In the genomic region with DNA sequence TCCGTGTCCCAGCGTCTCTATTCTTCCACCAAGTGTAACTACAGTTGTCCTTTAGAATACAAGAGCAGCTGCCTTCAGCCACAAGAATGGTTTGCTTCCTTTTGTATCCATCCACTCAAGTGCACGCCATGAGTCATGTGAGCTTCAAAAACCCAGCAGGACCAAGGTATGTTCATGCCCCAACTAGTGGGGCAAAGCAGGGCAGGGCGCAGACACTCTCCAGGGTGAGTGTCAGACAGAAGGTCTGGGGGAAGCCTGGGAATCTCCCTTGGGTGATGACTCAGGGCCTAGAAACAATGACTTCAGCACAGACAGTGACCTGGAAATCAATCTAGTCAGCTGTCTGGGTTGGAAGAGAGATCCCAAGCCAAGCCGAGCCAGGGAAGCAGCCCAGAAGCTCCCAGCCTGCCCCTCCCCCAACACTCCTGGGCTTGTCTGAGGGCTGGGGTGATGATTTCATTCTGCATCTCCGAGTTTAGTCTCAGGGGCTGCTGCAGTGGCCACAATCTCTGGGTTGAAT, we compare ENCODE assay signal across 8 mouse cellular contexts. TPM values are rescaled to one million over a fixed set of nuclear protein-coding genes. Genes with fewer than 3 reads are reported as not detected.
DNase-seq lines count a peak whose midpoint lies in the region; ATAC-seq and TF ChIP-seq lines count a peak whose summit lies in the region.

No protein-coding gene starts in this region.

- no peaks in the 10 kb centered on the region for H3K79me2 ChIP-seq in myocyte (ENCODE audit: control insufficient read depth, insufficient read depth)

- peaks cover 29% of the 10 kb centered on the region for H3K4me1 ChIP-seq in hindbrain, embryonic 14.5 days (replicated peaks; ENCODE audit: control insufficient read depth, insufficient read depth, low read length)

- H3K27ac ChIP-seq in hindbrain, embryonic 14.5 days, result peak overlapping the region; percentile 66

- H3K36me3 ChIP-seq in hindbrain, embryonic 14.5 days (replicated peaks; ENCODE audit: control insufficient read depth, insufficient read depth), result no peaks in the 10 kb centered on the region
- H3K36me3 ChIP-seq in myocyte (ENCODE audit: control insufficient read depth, insufficient read depth), result no peaks in the 10 kb centered on the region

- H3K4me3 ChIP-seq in hindbrain, embryonic 14.5 days (replicated peaks; ENCODE audit: low read length), result no peak overlapping the region
- no peak overlapping the region for H3K4me3 ChIP-seq in myocyte

- ATAC-seq in hindbrain, embryonic 14.5 days (ENCODE audit: low FRiP score), result peak; percentile 63
- no peak for ATAC-seq in monocyte, adult 5-6 weeks (replicated peaks; ENCODE audit: insufficient number of reproducible peaks, low FRiP score, low TSS enrichment, poor library complexity, severe bottlenecking)

- peak; percentile 63 for DNase-seq in urinary bladder, postnatal 14 days (ENCODE audit: low spot score)
- no peak for DNase-seq in urinary bladder, adult 18-20 months (ENCODE audit: low spot score in 2 of 2)
- DNase-seq in cerebellum, adult 9-10 months, result peak; percentile 64
- DNase-seq in gastrocnemius, adult 8-10 months (ENCODE audit: low spot score in 2 of 2), result peak; percentile 53 to 67
- DNase-seq in hindbrain, embryonic 14.5 days (ENCODE audit: low spot score), result peak; percentile 73
- DNase-seq in c-Kit-positive CD71-positive TER-119-positive erythroid progenitor cells, embryonic 14.5 days (ENCODE audit: low spot score), result no peak

- peak overlapping the region; percentile 35; the same call in 1 of the 2 replicates for H3K9ac ChIP-seq in hindbrain, embryonic 14.5 days

- H3K4me2 ChIP-seq in hindbrain, embryonic 14.5 days (replicated peaks), result peak overlapping the region; percentile 54
- peak overlapping the region; percentile 89 for H3K4me2 ChIP-seq in myocyte (ENCODE audit: low read depth)

- no peaks in the 10 kb centered on the region for H3K9me3 ChIP-seq in hindbrain, embryonic 14.5 days (ENCODE audit: control insufficient read depth, low read length)

- 13% methylated on average over 6 of the region's 6 CpGs for WGBS in hindbrain, embryonic 14.5 days

- no peak overlapping the region for H3ac ChIP-seq in myocyte (ENCODE audit: control insufficient read depth, insufficient read length)

- no peak for TF ChIP-seq POLR2A in myocyte (IDR thresholded peaks at IDR 0.05; ENCODE audit: insufficient read length, low read depth)

- no peaks in the 10 kb centered on the region for H3K27me3 ChIP-seq in hindbrain, embryonic 14.5 days (ENCODE audit: control insufficient read depth, insufficient read depth, low read length)
- H3K27me3 ChIP-seq in myocyte (ENCODE audit: control insufficient read depth, insufficient read depth, insufficient read length), result no peaks in the 10 kb centered on the region

TF ChIP-seq in myocyte, 11 proteins besides CTCF, POLR2A, EP300 and RAD21:
- TF ChIP-seq MYOD1 (IDR thresholded peaks at IDR 0.05; ENCODE audit: control insufficient read depth in 1 of 3, insufficient read length in 2 of 3, low read depth in 2 of 3) (peak; percentile 17 to 57 (median 23)), TCF3 (IDR thresholded peaks at IDR 0.05; ENCODE audit: insufficient read length, low read depth) (no peak), SRF (IDR thresholded peaks at IDR 0.05; ENCODE audit: control insufficient read depth, insufficient read length, low read depth) (peak; percentile 13), MYOG (IDR thresholded peaks at IDR 0.05; ENCODE audit: control insufficient read depth in 1 of 3, insufficient read depth in 1 of 3, insufficient read length in 2 of 3, low read depth in 2 of 3) (peak in 1 of 3 experiments; percentile 55), USF1 (IDR thresholded peaks at IDR 0.05; ENCODE audit: low read depth) (peak; percentile 71)

RNA-seq across cellular contexts. Expression of a gene that starts 17.4 kb away (rescaled TPM):
- total RNA-seq in gastrocnemius, adult 8-10 months (2022), result 10 to 100 TPM; 11.9 to 15.9 (median 13.6) TPM
- polyA plus RNA-seq in hindbrain, embryonic 14.5 days (2014; fragmentation: Nextera tagmentation; extraction: Ambion mirVana), result 2.7 and 3.0 TPM in 2 replicates
- polyA plus RNA-seq in myocyte (2012; fragmentation: generic; extraction: Trizol), result 1.1 TPM
- 32.2 to 77.3 TPM (median 38.3 TPM) in 3 replicates for total RNA-seq in monocyte, adult 5-6 weeks (2017)

RNA-seq across cellular contexts. Expression of a gene that starts 49.6 kb away (rescaled TPM):
- total RNA-seq in gastrocnemius, adult 8-10 months (2022), result 1 to 10 TPM; 7.2 to 8.1 (median 7.8) TPM
- 16.0 and 16.5 TPM in 2 replicates for polyA plus RNA-seq in hindbrain, embryonic 14.5 days (2014; fragmentation: Nextera tagmentation; extraction: Ambion mirVana)
- polyA plus RNA-seq in myocyte (2012; fragmentation: generic; extraction: Trizol), result 28.6 TPM
- total RNA-seq in monocyte, adult 5-6 weeks (2017), result 30.1 to 38.0 TPM (median 30.6 TPM) in 3 replicates

Comparison
In these comparisons a context has a peak if more than half of its experiments do, and no peak if none do; other contexts are left out.
1. DNase-seq: peak in urinary bladder, postnatal 14 days (single experiment), cerebellum, adult 9-10 months (single experiment), gastrocnemius, adult 8-10 months (2 of 2) and hindbrain, embryonic 14.5 days (single experiment); none in urinary bladder, adult 18-20 months (0 of 2) and c-Kit-positive CD71-positive TER-119-positive erythroid progenitor cells, embryonic 14.5 days (single experiment).